Mouse (Mus musculus) E14TG2a.4 (cell line): ENCODE results near the gene Arih2.
"Not testable (repeated sequence)": the region's sequence is repeated elsewhere in the genome, so short reads cannot be mapped to it uniquely, and the experiment has no call there.

ENCODE experiments used
- H3K27me3 ChIP-seq: 2 replicates; pipeline ENCODE4 v1.6.1; 2014; ENCODE audit warnings: low read length, control low read depth; ENCODE audit not compliant: insufficient read depth
- H3K36me3 ChIP-seq: 2 replicates; pipeline ENCODE4 v1.6.1; 2014; ENCODE audit warnings: low read length, control low read depth; ENCODE audit not compliant: insufficient read depth
- H3K4me1 ChIP-seq: replicated peaks from 2 replicates; pipeline ENCODE4 v1.6.1; 2014; ENCODE audit warnings: low read depth, low read length, control low read depth
- H3K4me3 ChIP-seq: replicated peaks from 2 replicates; pipeline ENCODE4 v1.5.1; 2014; ENCODE audit warnings: mild to moderate bottlenecking, low read length
- H3K9me3 ChIP-seq: 2 replicates; pipeline ENCODE4 v1.6.1; 2014; ENCODE audit warnings: low read length, control low read depth
- CTCF ChIP-seq: conservative IDR thresholded peaks from 2 replicates; pipeline ENCODE4 v1.5.1; 2014; ENCODE audit warnings: low read length
- NANOG ChIP-seq: IDR thresholded peaks from 2 replicates; pipeline ENCODE4 v1.6.1; 2014; ENCODE audit warnings: borderline replicate concordance, low read length, mixed read lengths
- POU5F1 ChIP-seq: IDR thresholded peaks from 2 replicates; pipeline ENCODE4 v1.6.1; 2014; ENCODE audit warnings: low read length, borderline replicate concordance

Gene Arih2

GRCm38 (mm10) chr9:108633846-108634245 lies 15.3 kb downstream of the Arih2 start:
- Histone ChIP-seq H3K27me3 (no peaks in the 10 kb centered on the region), H3K36me3 (peaks cover 91% of the 10 kb centered on the region), H3K4me1 (peaks cover 63% of the 10 kb centered on the region), H3K9me3 (no peaks in the 10 kb centered on the region), H3K4me3 (no peak overlapping the region)
- TF ChIP-seq NANOG (no peak), POU5F1 (no peak), CTCF (no peak)

GRCm38 (mm10) chr9:108632375-108632774 lies 16.8 kb downstream of the Arih2 start:
- Histone ChIP-seq H3K9me3 (no peaks in the 10 kb centered on the region), H3K27me3 (no peaks in the 10 kb centered on the region), H3K4me1 (peaks cover 54% of the 10 kb centered on the region), H3K36me3 (peaks cover 93% of the 10 kb centered on the region), H3K4me3 (no peak overlapping the region)
- TF ChIP-seq POU5F1 (no peak), NANOG (no peak), CTCF (no peak)

- TF ChIP-seq CTCF, result no peak
- no peak for TF ChIP-seq NANOG
- TF ChIP-seq POU5F1, result no peak
- Histone ChIP-seq H3K9me3 (no peaks in the 10 kb centered on the region), H3K4me1 (peaks cover 48% of the 10 kb centered on the region), H3K36me3 (peaks cover 94% of the 10 kb centered on the region), H3K4me3 (no peak overlapping the region), H3K27me3 (no peaks in the 10 kb centered on the region)
Observed at GRCm38 (mm10) chr9:108631631-108632256, 17.4 kb downstream of the Arih2 start.

- Histone ChIP-seq H3K36me3 (peaks cover 94% of the 10 kb centered on the region), H3K9me3 (no peaks in the 10 kb centered on the region), H3K27me3 (no peaks in the 10 kb centered on the region), H3K4me1 (peaks cover 40% of the 10 kb centered on the region), H3K4me3 (no peak overlapping the region)
- TF ChIP-seq CTCF, result no peak
- TF ChIP-seq POU5F1, result no peak
- TF ChIP-seq NANOG, result no peak
Observed at GRCm38 (mm10) chr9:108630683-108631082, 18.5 kb downstream of the Arih2 start.

- Histone ChIP-seq H3K4me3 (no peak overlapping the region), H3K9me3 (no peaks in the 10 kb centered on the region), H3K4me1 (peaks cover 29% of the 10 kb centered on the region), H3K27me3 (no peaks in the 10 kb centered on the region), H3K36me3 (peaks cover 84% of the 10 kb centered on the region)
- TF ChIP-seq POU5F1 (no peak), CTCF (no peak), NANOG (no peak)
Observed at GRCm38 (mm10) chr9:108628141-108628540, 21.0 kb downstream of the Arih2 start.

GRCm38 (mm10) chr9:108626498-108626897 lies 22.7 kb downstream of the Arih2 start:
- H3K4me3 ChIP-seq, result no peak overlapping the region
- peaks cover 71% of the 10 kb centered on the region for H3K36me3 ChIP-seq
- TF ChIP-seq NANOG, result no peak
- TF ChIP-seq CTCF, result no peak
- TF ChIP-seq POU5F1, result no peak
- H3K27me3 ChIP-seq, result no peaks in the 10 kb centered on the region
- peaks cover 13% of the 10 kb centered on the region for H3K4me1 ChIP-seq
- no peaks in the 10 kb centered on the region for H3K9me3 ChIP-seq

GRCm38 (mm10) chr9:108617301-108617700 lies 31.9 kb downstream of the Arih2 start:
- H3K4me1 ChIP-seq, result peaks cover 27% of the 10 kb centered on the region; the same call in 1 of the 2 replicates
- no peak overlapping the region for H3K4me3 ChIP-seq
- TF ChIP-seq NANOG, result no peak
- TF ChIP-seq CTCF, result no peak
- TF ChIP-seq POU5F1, result no peak
- H3K9me3 ChIP-seq, result no peaks in the 10 kb centered on the region
- no peaks in the 10 kb centered on the region for H3K27me3 ChIP-seq
- H3K36me3 ChIP-seq, result peaks cover 94% of the 10 kb centered on the region

GRCm38 (mm10) chr9:108611488-108611887 lies 37.7 kb downstream of the Arih2 start:
- H3K36me3 ChIP-seq, result peaks cover 100% of the 10 kb centered on the region
- H3K27me3 ChIP-seq, result no peaks in the 10 kb centered on the region
- H3K4me3 ChIP-seq, result no peak overlapping the region
- H3K9me3 ChIP-seq, result no peaks in the 10 kb centered on the region
- peaks cover 17% of the 10 kb centered on the region; the same call in 1 of the 2 replicates for H3K4me1 ChIP-seq
- TF ChIP-seq NANOG (no peak), POU5F1 (no peak), CTCF (no peak)

GRCm38 (mm10) chr9:108608889-108609288 lies 40.3 kb downstream of the Arih2 start:
- no peaks in the 10 kb centered on the region for H3K9me3 ChIP-seq
- no peaks in the 10 kb centered on the region for H3K27me3 ChIP-seq
- H3K4me3 ChIP-seq, result no peak overlapping the region
- TF ChIP-seq POU5F1, result no peak
- TF ChIP-seq NANOG, result no peak
- TF ChIP-seq CTCF, result no peak
- peaks cover 99% of the 10 kb centered on the region for H3K36me3 ChIP-seq
- H3K4me1 ChIP-seq, result peaks cover 29% of the 10 kb centered on the region

GRCm38 (mm10) chr9:108607929-108608328 lies 41.3 kb downstream of the Arih2 start:
- H3K9me3 ChIP-seq, H3K4me3 ChIP-seq, H3K27me3 ChIP-seq: not testable (repeated sequence)
- Histone ChIP-seq H3K36me3 (peaks cover 99% of the 10 kb centered on the region), H3K4me1 (peaks cover 31% of the 10 kb centered on the region)
